Mouse (Mus musculus): ENCODE measurements around the gene Tdrd3.

- TF ChIP-seq GATA1 (IDR thresholded peaks at IDR 0.05; ENCODE audit: borderline replicate concordance, low read length) (no peak), FLI1 (IDR thresholded peaks at IDR 0.05; ENCODE audit: low read length) (no peak)
Measured at GRCm38 (mm10) chr14:87463963-87464654, 47.7 kb downstream of the Tdrd3 start.
